ENCODE assay signal across 16 mouse cellular contexts in the genomic region with DNA sequence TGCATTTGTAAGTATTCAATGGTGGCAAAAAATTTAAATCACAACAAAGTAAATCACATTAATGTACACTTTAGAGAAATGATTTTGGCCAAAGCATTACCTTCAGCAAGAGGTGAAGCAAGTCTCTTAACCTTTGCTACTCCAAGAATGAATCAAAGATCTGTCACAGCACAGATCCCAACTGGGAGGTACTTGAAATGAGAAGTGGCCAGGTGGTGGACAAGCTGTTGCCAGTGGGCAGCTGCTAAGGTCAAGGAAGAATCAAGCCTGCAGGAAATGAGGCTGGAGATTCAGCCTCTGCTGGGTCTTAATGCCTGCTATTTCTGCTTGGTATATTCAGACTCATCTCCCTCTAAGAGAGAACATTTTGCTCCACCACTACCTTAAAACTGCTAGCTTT.
A peak's percentile ranks its signal among the peaks of the same experiment; 100 is the strongest.
DNase-seq lines count a peak whose midpoint lies in the region; TF ChIP-seq lines count a peak whose summit lies in the region.
"Had no signal": no experiment of that assay in that cellular context is flagged by ENCODE, and none has a peak within 500 bp of the region (broad histone marks: within the 10 kb centered on the region; RNA-seq: fewer than 3 reads in every experiment).

No protein-coding gene starts in this region.

- no peak overlapping the region for H3K27ac ChIP-seq in layer of hippocampus, adult 2 months
- H3K27ac ChIP-seq: embryonic facial prominence, embryonic 12.5 days; forebrain, embryonic 12.5 days; heart, adult 2 months; heart, embryonic 15.5 days had no signal

- no peak overlapping the region for H3K4me3 ChIP-seq in layer of hippocampus, adult 2 months
- H3K4me3 ChIP-seq: embryonic facial prominence, embryonic 12.5 days; forebrain, embryonic 12.5 days; heart, adult 2 months; heart, embryonic 15.5 days had no signal

- intact Hi-C loops in left cerebral cortex, postnatal 4 days (cut with DNase I) = no loop called here

- peak; percentile 13 to 25 for DNase-seq in cerebellum, adult 18-20 months
- DNase-seq in cerebellum, adult 8-10 months = no peak
- DNase-seq in left cerebral cortex, postnatal 4 days = peak; percentile 3
- no peak for DNase-seq in left cerebral cortex, adult 9 months (ENCODE audit: low spot score in 2 of 2)
- peak; percentile 26 for DNase-seq in cerebellum, adult 9-10 months
- DNase-seq in cerebellum, postnatal 25 days = peak; percentile 11 to 37
- DNase-seq in ovary, postnatal 36 days (ENCODE audit: low spot score) = no peak
- DNase-seq in layer of hippocampus, adult 2 months (ENCODE audit: low spot score in 2 of 2) = no peak
- DNase-seq: adrenal gland, postnatal 14 days; gastrocnemius, postnatal 14 days; heart, adult 2 months; heart, postnatal 14 days; kidney, adult 11 months had no signal

- no peak for TF ChIP-seq CTCF in layer of hippocampus, adult 2 months (conservative IDR thresholded peaks at IDR 0.05)

Comparison
In these comparisons a context has a peak if more than half of its experiments do, and no peak if none do; other contexts are left out.
1. DNase-seq: peak in cerebellum, adult 18-20 months (2 of 2), left cerebral cortex, postnatal 4 days (single experiment), cerebellum, adult 9-10 months (single experiment) and cerebellum, postnatal 25 days (2 of 2); none in cerebellum, adult 8-10 months (single experiment), left cerebral cortex, adult 9 months (0 of 2), ovary, postnatal 36 days (single experiment) and layer of hippocampus, adult 2 months (0 of 2).